Mouse (Mus musculus) erythroblast, embryonic 14.5 days (primary cell): ENCODE measurements around the gene Cdc20.

Source experiments
- GATA1 ChIP-seq: IDR thresholded peaks from 2 replicates; pipeline ENCODE4 v1.6.1; 2012; ENCODE audit warnings: low read length, inconsistent platforms, mixed read lengths
- TAL1 ChIP-seq: IDR thresholded peaks from 3 replicates; pipeline ENCODE4 v1.6.1; 2012; ENCODE audit warnings: low read length, inconsistent platforms, mixed read lengths

DNA sequence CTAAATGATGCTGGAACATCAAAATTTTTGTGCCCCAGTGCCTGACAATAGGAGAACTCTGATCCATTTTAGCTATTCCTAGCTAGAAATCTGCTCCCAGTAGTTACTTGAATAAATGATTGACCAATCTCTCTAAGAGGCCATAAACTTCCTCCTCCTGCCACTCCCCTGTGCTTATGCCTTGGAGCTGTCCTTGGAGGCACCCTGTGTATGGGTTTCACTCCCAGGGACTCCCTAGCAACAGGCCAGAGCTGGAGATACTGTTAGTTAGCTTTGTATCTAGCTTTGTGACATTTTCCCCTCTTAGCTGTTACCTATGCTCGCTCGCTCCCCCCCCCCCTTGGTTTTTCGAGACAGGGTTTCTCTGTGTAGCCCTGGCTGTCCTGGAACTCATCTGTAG is 15.8 kb downstream of the Cdc20 start:
- no peak for TF ChIP-seq TAL1
- no peak for TF ChIP-seq GATA1
